Mouse (Mus musculus): ENCODE measurements around the gene Gtf2ird2.
A peak's percentile ranks its signal among the peaks of the same experiment; 100 is the strongest.

GRCm38 (mm10) chr5:134227574-134228248 lies 43.9 kb downstream of the Gtf2ird2 start:
- TF ChIP-seq POLR2A (IDR thresholded peaks at IDR 0.05; ENCODE audit: low read depth, low read length) (no peak), CTCF (conservative IDR thresholded peaks at IDR 0.05; ENCODE audit: insufficient read depth, insufficient read length, low read depth, low read length) (peak; percentile 26; the same call in 1 of the 2 replicates)

Measured in kidney, adult 2 months (tissue).